Comparison of ENCODE assay signal across 8 mouse cellular contexts in genomic region chr11:110496061-110496446, GRCm38 (mm10).
A peak's percentile ranks its signal among the peaks of the same experiment; 100 is the strongest.
DNase-seq lines count a peak whose midpoint lies in the region; ATAC-seq and TF ChIP-seq lines count a peak whose summit lies in the region.
"Had no signal": no experiment of that assay in that cellular context is flagged by ENCODE, and none has a peak within 500 bp of the region (broad histone marks: within the 10 kb centered on the region; RNA-seq: fewer than 3 reads in every experiment).

No protein-coding gene starts in this region.

- WGBS in bone marrow, adult 2 months, result 50% methylated on average over 12 of the region's 12 CpGs

- no peak overlapping the region for H3K4me3 ChIP-seq in bone marrow, adult 2 months (replicated peaks; ENCODE audit: control insufficient read depth, low read depth, low read length)
- H3K4me3 ChIP-seq: hindbrain, embryonic 15.5 days had no signal

- no peak for TF ChIP-seq POLR2A in bone marrow, adult 2 months (IDR thresholded peaks at IDR 0.05; ENCODE audit: borderline replicate concordance, control insufficient read depth, low read depth, low read length)

- ATAC-seq in frontal cortex, adult (ENCODE audit: low TSS enrichment), result peak; percentile 91

- no peaks in the 10 kb centered on the region for H3K4me1 ChIP-seq in bone marrow, adult 2 months (ENCODE audit: control insufficient read depth, insufficient read depth, low read length)
- H3K4me1 ChIP-seq: hindbrain, embryonic 15.5 days had no signal

- peak; percentile 67 for TF ChIP-seq CTCF in bone marrow, adult 2 months (IDR thresholded peaks at IDR 0.05; ENCODE audit: control insufficient read depth, insufficient read depth, low read length)

- peak; percentile 36 for DNase-seq in 3134 (ENCODE audit: extremely low read depth, insufficient read length, low spot score)
- peak; percentile 70 for DNase-seq in 3T3-L1 (ENCODE audit: low read depth, low spot score)
- peak; percentile 74 to 77 for DNase-seq in kidney, postnatal 25 days
- DNase-seq in lung, adult 18-20 months, result peak; percentile 12 to 46
- DNase-seq in right cerebral cortex, postnatal 4 days, result peak; percentile 56

- no peak overlapping the region for H3K27ac ChIP-seq in bone marrow, adult 2 months (ENCODE audit: control insufficient read depth, insufficient read depth, low read depth, low read length, poor library complexity)
- H3K27ac ChIP-seq: hindbrain, embryonic 15.5 days had no signal
